Mouse (Mus musculus): ENCODE data around the gene Tmem208.

The Tmem208 gene

DNA sequence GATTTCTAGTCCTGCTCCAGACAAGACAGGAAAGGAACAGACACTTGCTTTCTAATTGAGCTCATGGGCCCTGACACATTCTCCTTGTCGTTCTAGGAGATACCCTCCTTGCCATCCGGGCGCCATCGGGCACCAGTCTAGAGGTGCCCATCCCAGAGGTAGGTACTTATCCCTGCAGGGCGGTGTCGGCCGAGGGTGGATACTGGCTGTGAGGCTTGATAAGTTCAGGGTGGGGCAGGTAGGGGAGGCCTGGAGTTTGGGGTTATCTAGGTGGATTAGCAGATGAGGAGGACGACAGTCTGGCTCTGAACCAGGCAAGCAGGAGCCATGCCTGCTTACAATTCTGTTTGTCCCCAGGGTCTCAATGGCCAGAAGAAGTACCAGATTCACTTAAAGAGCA, 26.2 kb upstream of the Tmem208 start:
- no peak for DNase-seq

DNA sequence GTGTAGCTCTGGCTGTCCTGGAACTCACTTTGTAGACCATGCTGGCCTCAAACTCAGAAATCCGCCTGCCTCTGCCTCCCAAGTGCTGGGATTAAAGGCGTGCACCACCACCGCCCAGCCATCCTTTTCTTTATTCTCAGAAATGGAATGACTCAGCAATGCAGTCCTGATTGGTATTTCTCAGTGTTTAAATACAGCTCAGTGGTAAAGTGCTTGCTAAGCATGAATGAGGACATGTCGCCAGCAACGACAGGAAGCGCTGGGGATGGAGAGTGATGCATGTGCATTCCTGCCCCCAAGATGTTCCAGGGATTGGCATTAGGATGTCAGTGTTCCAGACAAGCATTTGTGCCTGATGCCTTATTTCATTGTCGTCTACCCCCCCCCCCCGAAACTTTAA, 22.8 kb upstream of the Tmem208 start:
- DNase-seq, result no peak

DNA sequence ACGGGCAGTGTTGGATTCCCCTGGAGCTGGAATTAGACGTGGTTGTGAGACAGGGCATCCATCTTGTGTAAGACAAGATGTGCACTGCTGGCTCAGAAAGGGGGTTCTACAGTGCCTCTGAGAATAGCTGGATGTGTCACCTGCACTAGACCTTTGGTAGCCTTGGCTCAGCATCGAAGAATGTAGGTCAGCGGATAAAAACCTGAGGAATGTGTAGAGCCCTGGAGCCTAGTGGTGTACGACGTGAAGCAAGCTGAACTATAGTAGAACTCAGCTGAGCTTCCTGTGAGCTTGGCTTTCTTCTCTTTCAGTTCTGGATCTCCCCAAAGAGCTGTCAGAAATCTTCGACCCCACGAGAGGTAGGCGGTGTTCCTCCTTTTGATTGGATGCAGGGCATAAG, 22.3 kb upstream of the Tmem208 start:
- no peak for DNase-seq

DNA sequence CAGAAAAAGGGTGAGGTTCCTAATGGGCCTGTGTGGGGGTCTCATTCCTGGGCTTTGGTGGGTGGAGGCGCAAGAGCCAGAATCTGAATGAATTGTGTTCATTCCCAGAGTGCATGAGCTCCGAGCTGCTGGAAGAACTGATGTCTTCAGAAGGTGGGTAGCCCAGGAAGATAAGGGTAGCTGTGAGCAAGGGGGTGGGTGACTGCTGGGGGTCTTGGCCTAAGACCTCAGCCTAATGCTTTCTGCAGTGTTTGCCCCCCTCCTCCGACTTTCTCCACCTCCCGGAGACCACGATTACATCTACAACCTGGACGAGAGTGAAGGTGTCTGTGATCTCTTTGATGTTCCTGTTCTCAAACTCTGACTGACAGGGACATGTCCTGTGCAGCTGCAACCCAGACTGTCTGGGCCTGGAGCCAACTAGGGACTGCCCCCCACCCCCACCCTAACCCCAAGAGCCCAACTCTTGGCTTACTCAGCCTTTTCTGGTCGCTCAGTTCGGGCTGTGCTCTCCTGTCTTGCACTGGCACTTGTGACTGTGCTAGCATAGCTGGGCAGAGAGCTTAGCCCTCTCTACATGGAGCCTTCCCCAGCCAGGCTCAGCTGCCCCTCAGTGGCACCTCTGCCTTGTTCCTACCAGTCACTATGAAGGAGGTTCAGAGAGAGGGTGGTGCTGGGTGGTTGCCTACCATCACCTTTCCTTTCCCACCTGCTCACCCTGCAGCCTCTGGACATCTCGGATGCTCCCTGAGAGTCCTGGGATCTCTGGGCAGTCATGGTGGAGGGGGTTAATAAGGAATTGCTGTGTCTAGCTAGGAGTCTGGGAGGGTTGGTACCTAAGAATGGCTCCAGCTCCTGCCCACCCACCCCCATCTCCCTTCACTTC, 21.6 kb upstream of the Tmem208 start:
- no peak for DNase-seq

DNA sequence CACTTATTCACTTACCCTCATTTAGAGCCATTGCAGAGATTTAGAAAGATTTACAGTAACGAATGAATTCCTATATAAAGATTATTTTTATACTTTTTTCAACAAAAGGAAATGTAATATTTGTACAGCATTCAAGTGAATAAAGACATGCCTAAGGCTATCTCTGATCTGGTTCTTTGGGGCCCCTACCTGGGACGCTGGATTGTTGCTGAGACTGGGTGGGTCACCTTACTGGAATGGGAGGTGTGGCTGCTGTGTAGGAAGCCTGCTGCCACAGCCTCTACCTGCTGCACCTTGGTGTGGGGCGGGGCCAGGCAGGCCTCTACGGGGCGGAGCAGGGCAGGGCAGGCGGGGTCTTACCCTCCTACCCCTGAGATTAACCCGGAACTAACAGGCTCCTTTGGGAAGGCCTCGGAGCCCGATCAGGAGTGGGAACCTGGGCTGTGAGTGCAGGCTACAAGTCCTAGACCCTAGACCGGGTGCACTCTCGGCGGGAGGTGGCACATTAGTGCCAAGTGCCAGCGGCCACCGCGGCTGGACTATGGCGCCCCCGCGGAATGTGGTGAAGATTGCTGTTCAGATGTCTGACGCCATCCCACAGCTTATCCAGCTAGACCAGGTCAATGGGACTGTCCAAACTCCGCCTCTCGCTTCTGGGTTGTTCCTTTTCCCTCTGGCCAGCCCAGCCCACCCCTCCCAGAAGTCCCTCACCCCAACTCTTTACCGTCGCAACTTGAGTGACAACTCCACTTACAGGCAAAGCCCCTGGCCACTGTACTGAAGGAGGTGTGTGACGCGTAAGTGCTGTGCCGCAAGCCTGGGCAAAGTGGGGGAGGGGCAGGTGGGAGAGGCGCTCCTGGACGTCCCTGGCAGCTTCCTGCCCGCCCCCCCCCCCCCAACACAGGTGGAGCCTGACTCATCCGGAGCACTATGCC, 20.7 kb upstream of the Tmem208 start, which contains the start of gene Elmo3:
TSS of gene Elmo3 (plus strand) at position 391 of the 935 bp plus-strand sequence.
- no peak for DNase-seq

DNA sequence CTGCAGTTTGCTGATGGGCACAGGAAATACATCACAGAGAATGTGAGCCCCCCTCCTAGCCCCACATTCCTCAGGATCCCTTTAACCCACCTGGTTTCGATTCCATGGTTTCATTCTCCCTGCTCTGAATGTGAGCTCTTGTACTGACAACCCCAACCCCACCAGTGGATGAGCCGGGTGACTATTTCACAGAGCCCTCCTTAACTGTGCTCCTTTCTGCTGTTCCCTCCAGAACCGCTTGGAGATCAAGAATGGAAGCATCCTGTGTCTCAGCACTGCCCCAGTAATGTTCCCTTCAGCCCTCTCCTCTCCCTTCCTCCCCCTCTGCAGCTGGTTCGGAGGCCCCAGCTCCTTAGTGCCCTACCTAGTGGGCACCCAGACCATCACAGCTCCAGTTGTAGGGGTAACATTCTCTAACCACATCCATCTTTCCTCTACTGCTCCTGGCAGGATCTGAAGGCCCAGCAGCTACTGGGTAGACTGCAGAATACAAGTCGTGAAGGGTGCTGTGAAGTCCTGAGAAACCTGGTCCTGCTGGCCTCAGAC, 19.9 kb upstream of the Tmem208 start:
- no peak for DNase-seq

DNA sequence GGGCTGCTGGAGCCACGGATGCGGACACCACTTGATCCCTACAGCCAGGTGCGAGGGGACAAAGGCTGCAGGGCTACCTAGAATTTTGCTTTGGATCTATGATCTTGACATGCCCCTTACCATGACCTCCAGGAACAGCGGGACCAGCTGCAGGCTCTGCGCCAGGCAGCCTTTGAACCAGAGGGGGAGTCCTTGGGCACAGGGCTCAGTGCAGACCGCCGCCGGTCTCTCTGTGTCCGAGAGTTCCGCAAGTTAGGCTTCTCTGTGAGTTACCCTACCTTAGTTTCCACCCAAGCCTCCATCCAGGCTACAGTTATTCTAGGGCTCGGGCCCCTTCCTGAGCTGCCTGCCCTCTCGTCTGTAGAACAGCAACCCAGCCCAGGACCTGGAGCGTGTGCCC, 18.5 kb upstream of the Tmem208 start:
- DNase-seq, result no peak

DNA sequence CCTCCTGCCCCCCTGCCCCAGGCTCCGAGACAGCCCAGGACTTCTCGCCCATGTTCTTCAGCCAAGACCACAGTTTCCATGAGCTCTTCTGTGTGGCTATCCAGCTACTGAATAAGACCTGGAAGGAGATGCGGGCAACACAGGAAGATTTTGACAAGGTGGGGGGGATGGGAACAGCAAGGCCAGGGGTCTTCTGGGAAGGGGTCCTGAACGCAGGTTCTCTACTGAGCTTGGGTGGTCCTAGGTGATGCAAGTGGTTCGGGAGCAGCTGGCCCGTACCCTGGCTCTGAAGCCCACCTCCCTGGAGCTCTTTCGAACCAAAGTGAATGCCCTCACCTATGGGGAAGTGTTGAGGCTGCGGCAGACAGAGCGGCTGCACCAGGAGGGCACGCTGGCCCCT, 17.7 kb upstream of the Tmem208 start:
- DNase-seq, result no peak

DNA sequence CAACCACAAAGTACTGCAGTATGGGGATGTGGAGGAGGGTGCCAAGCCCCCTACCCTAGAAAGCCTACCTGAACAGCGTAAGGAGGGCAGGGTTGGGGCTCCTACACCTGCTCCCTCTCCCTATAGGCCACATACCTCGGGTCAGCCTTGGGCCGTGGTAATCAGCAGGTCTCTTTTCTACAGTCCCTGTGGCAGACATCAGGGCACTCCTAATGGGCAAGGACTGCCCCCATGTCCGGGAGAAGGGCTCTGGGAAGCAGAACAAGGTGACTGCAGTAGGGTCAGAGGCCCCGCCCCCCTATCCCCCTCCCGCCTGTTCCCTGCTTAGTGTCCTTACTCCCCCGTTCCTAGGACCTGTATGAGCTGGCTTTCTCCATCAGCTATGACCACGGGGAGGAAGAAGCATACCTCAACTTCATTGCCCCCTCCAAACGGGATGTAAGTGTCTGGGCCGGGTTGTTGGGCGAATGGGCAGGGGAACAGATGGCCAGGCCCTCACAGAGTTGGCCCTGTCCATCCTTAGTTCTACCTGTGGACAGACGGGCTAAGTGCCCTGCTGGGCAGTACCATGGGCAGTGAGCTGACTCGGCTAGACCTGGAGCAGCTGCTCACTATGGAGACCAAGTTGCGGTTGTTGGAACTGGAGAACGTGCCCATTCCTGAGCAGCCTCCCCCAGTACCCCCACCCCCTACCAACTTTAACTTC, 16.9 kb upstream of the Tmem208 start:
- DNase-seq, result no peak

DNA sequence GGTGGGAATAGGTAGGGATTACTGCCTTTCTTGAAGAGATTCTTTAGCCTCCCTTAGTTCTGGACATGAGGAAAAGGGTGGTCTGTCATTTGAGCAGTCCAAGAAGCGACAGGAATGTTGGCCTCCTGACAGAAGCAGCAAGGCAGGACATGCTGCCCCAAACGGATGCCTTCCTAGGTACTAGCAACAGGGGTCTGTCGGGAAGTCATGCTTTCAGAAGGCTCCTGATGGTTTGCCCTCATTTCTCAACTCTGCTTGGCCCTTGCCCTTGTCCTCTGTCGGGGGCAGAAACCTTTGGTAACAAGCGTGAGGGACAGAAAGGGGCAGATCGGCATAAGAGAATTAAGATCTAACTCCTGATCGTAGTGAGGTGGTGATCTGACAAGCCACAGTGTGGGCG, 16.0 kb upstream of the Tmem208 start:
- no peak for DNase-seq

DNA sequence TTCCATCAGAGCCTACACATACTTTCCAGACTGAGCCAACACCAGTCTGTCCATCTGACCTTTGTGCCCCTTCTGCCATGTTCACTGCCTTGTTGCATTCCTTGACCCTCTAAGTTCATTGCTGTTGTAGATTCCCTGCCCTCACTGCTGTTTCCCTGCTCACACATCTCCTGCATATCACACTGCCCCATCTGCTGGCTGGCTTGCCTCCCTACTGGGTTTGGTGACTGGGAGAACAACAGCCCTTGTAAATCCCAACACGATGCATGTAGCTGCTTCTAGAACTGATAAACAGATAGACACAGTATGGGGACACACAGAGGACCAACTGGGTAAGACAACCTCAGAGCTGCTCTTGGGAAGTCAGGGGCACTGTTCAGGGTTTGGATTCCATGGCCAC, 14.4 kb upstream of the Tmem208 start:
- no peak for DNase-seq

DNA sequence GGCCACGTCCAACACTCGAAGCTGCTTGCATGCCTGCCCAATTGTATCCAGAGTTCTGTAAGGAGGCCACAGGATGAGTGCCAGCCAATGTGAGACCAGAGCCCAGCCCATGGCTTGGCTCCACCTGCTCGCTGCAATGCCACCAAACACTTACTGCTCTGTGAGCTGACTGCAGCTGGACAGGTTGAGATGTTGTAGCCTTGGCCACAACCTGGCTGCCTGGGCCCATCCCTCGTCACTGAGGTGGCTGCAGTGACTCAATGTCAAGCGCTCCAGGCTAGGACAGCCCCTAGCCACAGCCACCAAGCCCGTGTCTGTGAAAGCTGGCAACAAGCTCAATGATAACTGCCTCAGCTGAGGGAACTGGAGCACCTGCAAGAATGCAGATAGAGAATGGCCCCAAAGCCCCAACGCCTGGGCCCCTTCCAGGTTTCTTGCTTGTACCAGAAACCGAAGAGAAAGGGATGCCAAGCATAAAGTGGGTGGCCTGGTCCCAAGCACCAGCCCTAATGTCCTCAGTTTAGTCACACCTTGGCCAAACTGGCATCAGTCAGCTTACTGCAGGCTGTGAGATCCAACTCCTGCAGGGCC, 13.2 kb upstream of the Tmem208 start:
- no peak for DNase-seq

DNA sequence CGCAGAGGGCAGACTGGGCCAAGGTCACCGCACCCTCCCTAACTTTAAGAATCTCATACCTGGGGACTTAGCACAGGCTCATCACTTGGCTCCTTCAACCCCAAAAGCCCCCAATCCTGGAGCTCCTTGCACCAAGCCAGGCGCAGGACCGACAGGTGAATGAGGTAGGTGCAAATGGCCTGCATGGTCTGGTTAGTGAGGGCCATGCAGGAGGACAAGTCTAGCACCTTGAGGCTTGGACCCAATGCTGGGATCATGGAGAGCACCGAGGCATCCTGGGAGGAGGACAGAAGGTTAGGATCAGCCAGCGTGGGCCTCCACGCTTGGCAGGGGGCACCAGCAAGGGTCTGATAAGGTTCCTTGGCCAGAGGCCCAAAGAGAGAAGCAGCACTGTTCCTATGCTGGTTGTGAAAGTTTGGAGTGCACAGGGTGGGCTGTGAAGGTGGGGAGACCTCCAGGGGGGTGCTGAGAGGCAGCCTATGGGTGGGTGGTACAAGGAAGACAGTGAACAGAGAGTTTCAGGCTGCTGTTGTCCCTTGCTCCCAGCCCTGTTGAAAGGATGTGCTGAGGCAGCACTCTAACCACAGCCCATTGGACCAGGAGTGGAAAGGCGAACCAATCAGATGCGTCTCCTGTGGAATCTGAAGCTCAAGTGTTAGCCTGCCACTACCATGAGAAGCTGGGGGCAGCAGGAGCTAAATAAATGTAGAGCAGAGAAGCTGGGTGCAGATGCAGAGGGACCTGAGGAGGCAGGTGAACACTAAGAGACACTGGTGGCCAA, 12.3 kb upstream of the Tmem208 start:
- no peak for DNase-seq

DNA sequence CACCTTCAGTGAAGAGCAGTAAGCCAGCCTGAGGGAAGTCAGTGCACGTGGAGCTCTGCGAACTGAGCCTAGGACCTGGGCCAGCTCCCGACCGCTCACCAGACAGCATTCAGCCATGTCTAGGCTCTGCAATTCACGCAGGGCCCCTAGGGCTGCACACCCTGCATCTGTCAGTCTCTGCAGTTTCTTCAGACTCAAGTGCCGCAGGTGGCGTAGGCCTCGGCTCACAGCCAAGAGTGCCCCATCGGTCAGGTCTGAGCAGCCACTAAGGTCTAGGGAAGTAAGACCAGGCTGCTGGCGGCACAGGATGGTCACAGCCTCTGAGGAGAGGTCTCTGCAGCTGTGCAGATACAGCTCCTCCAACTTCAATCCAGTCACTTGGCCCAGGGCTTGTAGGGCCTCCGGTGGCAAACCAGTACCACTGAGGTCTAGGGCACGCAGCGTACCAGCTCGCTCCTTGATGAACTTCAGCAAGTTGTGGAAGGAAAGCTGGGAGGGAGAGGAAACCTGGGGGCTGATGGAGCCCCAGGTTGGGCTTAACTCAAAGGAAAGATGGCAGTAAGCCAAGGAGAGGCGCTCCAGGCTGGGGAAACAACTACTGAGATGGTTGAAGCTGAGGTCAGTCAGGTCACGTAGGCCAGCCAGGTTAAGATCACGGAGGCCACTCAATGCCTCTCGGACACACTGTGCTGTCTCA, 10.9 kb upstream of the Tmem208 start:
- DNase-seq, result no peak

DNA sequence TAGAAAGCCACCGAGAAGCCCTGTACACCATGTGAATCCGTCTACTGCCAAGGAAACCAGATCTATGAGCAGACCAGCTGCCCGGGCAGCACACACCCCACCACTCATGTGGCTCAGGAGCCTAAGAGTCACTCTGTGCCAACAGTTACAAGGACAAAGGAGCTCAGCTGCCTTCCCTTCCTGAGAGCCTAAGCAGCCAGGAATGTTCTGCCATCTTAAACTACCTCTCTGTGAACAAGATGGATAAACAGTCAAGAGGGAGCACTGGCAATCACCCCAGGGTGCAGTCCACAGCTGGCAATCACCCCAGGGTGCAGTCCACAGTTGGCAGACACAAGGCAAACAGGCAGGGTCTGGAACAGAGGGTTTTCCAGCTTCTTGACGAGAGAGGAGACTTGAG, 8.2 kb upstream of the Tmem208 start:
- no peak for DNase-seq

DNA sequence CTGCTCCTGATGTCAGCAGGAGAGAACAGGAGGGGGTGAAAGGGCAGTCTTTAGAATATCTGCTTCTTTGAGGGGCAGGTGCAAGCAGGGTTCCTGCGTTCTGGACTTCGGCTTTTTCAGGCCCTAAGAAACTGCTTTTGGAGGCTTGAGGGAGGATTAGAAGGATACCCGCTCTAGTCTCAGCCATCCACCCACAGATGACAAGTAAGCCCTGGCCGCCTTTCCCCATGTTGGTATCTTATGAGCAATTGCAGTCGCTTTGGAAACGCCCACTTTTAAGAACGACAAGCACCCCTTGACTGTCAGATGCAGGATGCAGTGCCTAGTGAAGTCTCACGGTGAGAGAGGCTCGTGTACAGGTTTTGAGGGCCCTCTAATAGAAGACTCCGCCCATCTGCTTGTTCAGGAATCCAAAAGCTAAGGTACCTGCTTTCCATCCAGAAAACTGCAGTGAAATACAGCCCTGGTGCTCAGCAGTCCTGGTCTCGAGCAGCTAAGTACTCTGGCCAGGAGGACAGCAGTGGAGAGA, 7.4 kb upstream of the Tmem208 start:
- DNase-seq, result no peak

DNA sequence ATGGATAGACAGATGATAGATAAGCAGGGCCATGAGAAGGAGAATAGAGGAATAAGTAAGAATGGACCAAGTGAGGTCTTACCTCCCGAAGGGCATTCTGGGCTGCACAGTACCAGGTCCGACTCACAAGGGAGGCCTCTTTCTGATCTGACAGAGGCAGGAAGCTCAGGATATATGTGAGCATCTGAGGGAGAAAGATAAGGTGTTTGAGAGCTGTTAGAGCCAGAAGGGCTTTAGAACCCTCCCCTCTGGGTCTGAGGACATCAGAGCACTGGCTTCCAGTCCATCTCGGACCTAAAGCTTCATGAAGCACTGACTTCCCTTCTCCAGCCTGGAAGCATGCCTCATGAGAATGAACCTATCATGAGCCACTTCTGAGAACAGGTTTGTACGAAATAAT, 3.0 kb upstream of the Tmem208 start:
- DNase-seq, result no peak

DNA sequence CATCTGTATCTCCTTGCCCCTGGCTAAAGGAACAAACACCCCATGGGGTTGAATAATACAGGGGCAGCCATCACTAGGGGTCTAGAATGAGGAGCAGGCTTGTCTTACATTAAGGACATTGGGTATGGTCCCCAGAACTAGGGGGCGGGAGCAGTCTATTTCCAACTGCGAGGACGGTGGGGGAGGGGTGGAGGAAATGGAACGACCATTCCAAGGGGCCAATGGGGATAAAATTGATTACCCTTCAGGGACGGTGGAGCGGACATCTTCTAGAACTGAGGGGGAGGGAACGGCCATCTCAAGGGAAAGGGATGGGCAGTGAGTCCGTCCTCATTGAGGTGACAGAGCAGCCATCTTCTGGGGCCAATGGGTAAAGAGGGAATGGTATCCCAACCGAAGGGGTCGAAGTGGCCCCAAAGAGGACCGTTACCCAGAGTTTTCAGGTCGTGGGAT, 487 bp upstream of the Tmem208 start:
- DNase-seq, result no peak

DNA sequence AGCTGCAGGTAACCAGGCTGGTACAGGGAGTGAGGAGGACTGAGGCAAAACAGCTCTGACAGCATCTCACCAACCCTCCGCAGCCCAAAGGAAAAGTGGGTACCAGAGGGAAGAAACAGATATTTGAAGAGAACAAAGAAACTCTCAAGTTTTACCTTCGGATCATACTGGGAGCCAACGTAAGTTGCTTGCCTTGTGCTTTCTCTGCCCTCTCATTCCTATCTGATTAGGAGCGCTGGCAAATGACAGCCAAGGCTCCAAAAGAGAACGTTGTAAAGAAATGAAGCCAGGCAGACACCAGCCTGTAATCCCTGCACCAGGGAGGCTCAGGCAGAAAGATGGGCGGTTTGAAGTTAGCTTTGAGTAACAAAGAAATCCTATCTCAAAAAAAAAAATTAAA, 814 bp downstream of the Tmem208 start:
- DNase-seq, result no peak

DNA sequence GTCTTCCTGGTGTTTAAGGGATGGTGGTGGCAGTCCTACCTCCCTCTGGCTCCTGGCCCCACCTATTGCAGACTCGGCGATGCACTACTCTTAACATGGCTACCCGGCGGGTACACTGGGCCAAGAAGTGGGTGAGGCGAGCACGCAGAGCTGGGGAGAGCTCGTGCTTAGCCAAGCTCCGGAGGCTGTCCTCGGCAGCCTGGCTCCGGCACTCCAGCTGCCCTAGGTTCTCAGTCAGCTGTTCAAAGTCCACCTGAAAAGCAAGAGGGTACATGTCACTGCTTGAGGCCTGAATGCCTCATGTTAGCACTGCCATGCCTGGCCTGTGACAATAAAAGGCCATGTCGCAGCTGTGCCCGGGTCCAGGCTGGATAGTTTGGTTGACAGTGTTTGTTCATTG, 4.2 kb downstream of the Tmem208 start:
- DNase-seq, result no peak

DNA sequence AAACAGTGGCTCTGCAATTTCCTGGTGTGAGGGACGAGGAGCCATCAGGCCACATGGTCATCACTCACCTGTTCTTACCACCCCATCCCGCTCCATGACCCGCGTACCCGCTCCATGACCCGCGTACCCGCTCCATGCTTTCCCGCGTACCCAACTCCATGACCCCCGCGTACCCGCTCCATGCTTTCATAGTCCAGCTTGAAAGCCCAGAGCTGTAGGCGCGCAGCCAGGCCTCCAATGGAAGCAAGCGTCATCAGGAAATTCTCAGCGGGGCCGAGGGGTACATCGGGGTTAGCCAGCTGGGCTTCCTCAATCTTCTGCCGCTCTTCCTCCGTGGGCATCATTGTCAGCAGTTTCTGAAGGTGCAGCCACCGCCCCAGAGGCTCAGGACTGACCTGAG, 5.3 kb downstream of the Tmem208 start:
- DNase-seq, result no peak
